Mouse (Mus musculus) left cerebral cortex, adult 9 months (tissue): ENCODE measurements around the gene 4930404N11Rik.

ENCODE experiments used
- DNase-seq, 2 experiments: peaks; one replicate each; pipeline ENCODE4 v3.0.0; 2022; ENCODE audit warnings: low spot score in 2 of 2

The 4930404N11Rik gene

GRCm38 (mm10) chr10:81354738-81355477, 10.7 kb downstream of the 4930404N11Rik start:
- no peak for DNase-seq

- no peak for DNase-seq
These were observed 13.8 kb downstream of the 4930404N11Rik start for GRCm38 (mm10) chr10:81351678-81352291.

GRCm38 (mm10) chr10:81350351-81351063, 15.1 kb downstream of the 4930404N11Rik start, which contains the start of gene Hmg20b:
Gene Hmg20b (minus strand): TSS chr10:81350480.
- DNase-seq = peak; percentile 99

- DNase-seq = no peak
These were observed 15.7 kb downstream of the 4930404N11Rik start for GRCm38 (mm10) chr10:81349961-81350350.

GRCm38 (mm10) chr10:81349146-81349545, 16.5 kb downstream of the 4930404N11Rik start:
- no peak for DNase-seq

GRCm38 (mm10) chr10:81346453-81347067, 19.1 kb downstream of the 4930404N11Rik start:
- DNase-seq = no peak

- DNase-seq = no peak
These were observed 20.5 kb downstream of the 4930404N11Rik start for GRCm38 (mm10) chr10:81345162-81345534.

GRCm38 (mm10) chr10:81344421-81345161, 21.0 kb downstream of the 4930404N11Rik start:
- DNase-seq = no peak

GRCm38 (mm10) chr10:81342686-81343505, 22.7 kb downstream of the 4930404N11Rik start, which contains the start of gene Gipc3:
Gene Gipc3 (minus strand): TSS chr10:81343266.
- no peak for DNase-seq

GRCm38 (mm10) chr10:81341333-81341949, 24.2 kb downstream of the 4930404N11Rik start:
- peak in 1 of 2 experiments; percentile 61 for DNase-seq

GRCm38 (mm10) chr10:81340551-81341332, 24.9 kb downstream of the 4930404N11Rik start:
- no peak for DNase-seq

GRCm38 (mm10) chr10:81336558-81336957, 29.1 kb downstream of the 4930404N11Rik start:
- DNase-seq = no peak

- no peak for DNase-seq
These were observed 29.9 kb downstream of the 4930404N11Rik start for GRCm38 (mm10) chr10:81335393-81336340.

- no peak for DNase-seq
These were observed 31.3 kb downstream of the 4930404N11Rik start for GRCm38 (mm10) chr10:81334324-81334723.

- no peak for DNase-seq
These were observed 33.3 kb downstream of the 4930404N11Rik start for GRCm38 (mm10) chr10:81332277-81332676.

- DNase-seq = no peak
These were observed 35.6 kb downstream of the 4930404N11Rik start for GRCm38 (mm10) chr10:81330007-81330406.

- DNase-seq = no peak
These were observed 36.2 kb downstream of the 4930404N11Rik start for GRCm38 (mm10) chr10:81329194-81329975.
